Mouse (Mus musculus) CH12.LX (cell line): ENCODE results near the gene B9d2. TPM values are rescaled to one million over a fixed set of nuclear protein-coding genes. Genes with fewer than 3 reads are reported as not detected.

Experiments used
- DNase-seq: peaks from one replicate; pipeline ENCODE4 v3.0.0-alpha.2; 2013; ENCODE audit errors: extremely low read depth
- H3K27ac ChIP-seq: 2 replicates; pipeline ENCODE4 v1.5.1; 2012; ENCODE audit warnings: low read depth, mild to moderate bottlenecking, control low read depth, moderate library complexity; ENCODE audit not compliant: insufficient read depth
- H3K27me3 ChIP-seq: replicated peaks from 2 replicates; pipeline ENCODE3; 2012; ENCODE audit warnings: inconsistent platforms
- H3K36me3 ChIP-seq, 2 experiments: replicated peaks in 1 of 2; 2 replicates each; pipeline versions ENCODE3 to v1.6.1; 2012; ENCODE audit warnings: inconsistent platforms in 1 of 2, low read length in 1 of 2, mild to moderate bottlenecking in 1 of 2, mixed read lengths in 1 of 2, moderate library complexity in 1 of 2; ENCODE audit not compliant: control insufficient read depth in 1 of 2, insufficient read depth in 1 of 2
- H3K4me1 ChIP-seq, 2 experiments: 2 replicates each; pipeline ENCODE4 v1.6.1; 2012; ENCODE audit warnings: inconsistent platforms in 1 of 2, moderate library complexity in 1 of 2; ENCODE audit not compliant: insufficient read depth in 2 of 2, control insufficient read depth in 1 of 2
- H3K4me2 ChIP-seq: 2 replicates; pipeline ENCODE4 v1.6.1; 2012; ENCODE audit warnings: low read depth, mild to moderate bottlenecking, control low read depth; ENCODE audit not compliant: poor library complexity, insufficient read depth, severe bottlenecking
- H3K4me3 ChIP-seq, 3 experiments: fragments of 150-350 bp in 1 of 3; sonication (generic) in 1 of 3; replicated peaks in 1 of 3; 2 replicates each; pipeline versions ENCODE3 to v1.5.1; 2011 to 2012; ENCODE audit warnings: low read depth in 2 of 3, low read length in 2 of 3, mild to moderate bottlenecking in 2 of 3, moderate library complexity in 2 of 3, control low read depth in 1 of 3, improper control_type of control experiment in 1 of 3, inconsistent platforms in 1 of 3, mixed read lengths in 1 of 3; ENCODE audit not compliant: poor library complexity in 1 of 3
- H3K79me2 ChIP-seq: replicated peaks from 2 replicates; pipeline ENCODE4 v1.6.1; 2012; ENCODE audit warnings: mild to moderate bottlenecking, moderate library complexity; ENCODE audit not compliant: control insufficient read depth, poor library complexity, insufficient read depth, severe bottlenecking; ENCODE audit errors: extremely low read depth
- H3K9ac ChIP-seq: 2 replicates; pipeline ENCODE4 v1.6.1; 2012; ENCODE audit warnings: low read depth, mild to moderate bottlenecking, control low read depth, moderate library complexity; ENCODE audit not compliant: insufficient read depth
- H3K9me3 ChIP-seq: replicated peaks from 2 replicates; pipeline ENCODE3; 2012; ENCODE audit warnings: low read length, inconsistent platforms, mixed read lengths
- CHD1 ChIP-seq: IDR thresholded peaks from 2 replicates; pipeline ENCODE4 v1.6.1; 2012; ENCODE audit warnings: low read depth, low read length, improper control_type of control experiment, inconsistent platforms
- CHD2 ChIP-seq: IDR thresholded peaks from 2 replicates; pipeline ENCODE4 v1.6.1; 2011; ENCODE audit warnings: low read length, improper control_type of control experiment
- CTCF ChIP-seq, 2 experiments: IDR thresholded peaks in 1 of 2; conservative IDR thresholded peaks in 1 of 2; 2 replicates each; pipeline ENCODE4 v1.5.1; 2011 to 2012; ENCODE audit warnings: low read depth in 2 of 2, low read length in 2 of 2, improper control_type of control experiment in 1 of 2, inconsistent platforms in 1 of 2, mild to moderate bottlenecking in 1 of 2, moderate library complexity in 1 of 2
- EP300 ChIP-seq: IDR thresholded peaks from 2 replicates; pipeline ENCODE4 v1.6.1; 2011; ENCODE audit warnings: low read length, improper control_type of control experiment
- GABPA ChIP-seq: IDR thresholded peaks from 2 replicates; pipeline ENCODE4 v1.6.1; 2012; ENCODE audit warnings: low read depth, low read length, improper control_type of control experiment, inconsistent platforms; ENCODE audit not compliant: insufficient replicate concordance
- IRF4 ChIP-seq: IDR thresholded peaks from 2 replicates; pipeline ENCODE4 v1.6.1; 2014; ENCODE audit warnings: low read depth, mild to moderate bottlenecking, inconsistent platforms, low read length, improper control_type of control experiment
- JUN ChIP-seq: IDR thresholded peaks from 2 replicates; pipeline ENCODE4 v1.6.1; 2011; ENCODE audit warnings: low read depth, mild to moderate bottlenecking, low read length, improper control_type of control experiment, moderate library complexity; ENCODE audit not compliant: insufficient read depth
- JUND ChIP-seq: conservative IDR thresholded peaks from 2 replicates; pipeline ENCODE4 v1.6.1; 2011; ENCODE audit warnings: low read depth, low read length, improper control_type of control experiment
- KAT2A ChIP-seq: IDR thresholded peaks from 2 replicates; pipeline ENCODE4 v1.6.1; 2012; ENCODE audit warnings: low read length, improper control_type of control experiment, inconsistent platforms; ENCODE audit not compliant: insufficient replicate concordance
- MAFK ChIP-seq: IDR thresholded peaks from 2 replicates; pipeline ENCODE4 v1.6.1; 2011; ENCODE audit warnings: low read length, improper control_type of control experiment; ENCODE audit not compliant: insufficient replicate concordance
- MAX ChIP-seq: IDR thresholded peaks from 2 replicates; pipeline ENCODE4 v1.6.1; 2011; ENCODE audit warnings: low read length, improper control_type of control experiment
- MAZ ChIP-seq: IDR thresholded peaks from 2 replicates; pipeline ENCODE4 v1.6.1; 2012; ENCODE audit warnings: low read depth, mild to moderate bottlenecking, inconsistent platforms, low read length, improper control_type of control experiment, moderate library complexity
- MEF2A ChIP-seq: IDR thresholded peaks from 2 replicates; pipeline ENCODE4 v1.6.1; 2014; ENCODE audit warnings: low read depth, mild to moderate bottlenecking, inconsistent platforms, low read length, improper control_type of control experiment, borderline replicate concordance
- MXI1 ChIP-seq: IDR thresholded peaks from 2 replicates; pipeline ENCODE4 v1.6.1; 2011; ENCODE audit warnings: mild to moderate bottlenecking, low read depth, low read length, improper control_type of control experiment
- MYC ChIP-seq: IDR thresholded peaks from 2 replicates; pipeline ENCODE4 v1.6.1; 2011; ENCODE audit warnings: low read depth, mild to moderate bottlenecking, improper control_type of control experiment, low read length
- NELFE ChIP-seq: IDR thresholded peaks from 2 replicates; pipeline ENCODE4 v1.6.1; 2011; ENCODE audit warnings: low read depth, low read length, improper control_type of control experiment
- POLR2AphosphoS2 ChIP-seq: IDR thresholded peaks from 2 replicates; pipeline ENCODE4 v1.6.1; 2011; ENCODE audit warnings: low read depth, low read length, improper control_type of control experiment
- RAD21 ChIP-seq: IDR thresholded peaks from 2 replicates; pipeline ENCODE4 v1.6.1; 2011; ENCODE audit warnings: low read depth, mild to moderate bottlenecking, low read length, improper control_type of control experiment, moderate library complexity
- RCOR1 ChIP-seq: conservative IDR thresholded peaks from 2 replicates; pipeline ENCODE4 v1.6.1; 2012; ENCODE audit warnings: low read depth, mild to moderate bottlenecking, inconsistent platforms, low read length, improper control_type of control experiment
- SMC3 ChIP-seq: IDR thresholded peaks from 2 replicates; pipeline ENCODE4 v1.6.1; 2011; ENCODE audit warnings: low read depth, low read length, improper control_type of control experiment
- TCF12 ChIP-seq: IDR thresholded peaks from 2 replicates; pipeline ENCODE4 v1.6.1; 2014; ENCODE audit warnings: low read depth, mild to moderate bottlenecking, inconsistent platforms, low read length, improper control_type of control experiment
- UBTF ChIP-seq: IDR thresholded peaks from 2 replicates; pipeline ENCODE4 v1.6.1; 2012; ENCODE audit warnings: low read depth, mild to moderate bottlenecking, inconsistent platforms, low read length, improper control_type of control experiment, moderate library complexity
- USF1 ChIP-seq: IDR thresholded peaks from 2 replicates; pipeline ENCODE4 v1.6.1; 2014; ENCODE audit warnings: low read depth, mild to moderate bottlenecking, inconsistent platforms, low read length, improper control_type of control experiment
- ZC3H11A ChIP-seq: IDR thresholded peaks from 2 replicates; pipeline ENCODE4 v1.6.1; 2012; ENCODE audit warnings: low read depth, mild to moderate bottlenecking, inconsistent platforms, low read length, improper control_type of control experiment
- ZKSCAN1 ChIP-seq: IDR thresholded peaks from 2 replicates; pipeline ENCODE4 v1.6.1; 2012; ENCODE audit warnings: low read depth, inconsistent platforms, low read length, improper control_type of control experiment, borderline replicate concordance
- ZNF384 ChIP-seq: IDR thresholded peaks from 2 replicates; pipeline ENCODE4 v1.6.1; 2012; ENCODE audit warnings: low read depth, low read length, improper control_type of control experiment, inconsistent platforms
- dilution Hi-C: fragments of 300-500 bp; cut with MboI; formaldehyde crosslinking; loops from 2 replicates; pipeline ENCODE4 v1.14.3; 2020; ENCODE audit warnings: low sequenced_read_pairs; ENCODE audit not compliant: extremely low pct_unique_long_range_greater_than_20kb, extremely low pct_ligation_motif_present
- in situ Hi-C: fragments of 300-500 bp; cut with MboI; formaldehyde crosslinking; loops from 3 replicates; pipeline ENCODE4 v1.14.3; 2019; ENCODE audit warnings: low sequenced_read_pairs, low pct_ligation_motif_present, low pct_unique_long_range_greater_than_20kb, mixed read lengths
- polyA plus RNA-seq: library from polyadenylated mRNA; unstranded; fragments of >175 nt; gene quantifications from 2 replicates; pipeline ENCODE4 v1.2.1, GENCODE M21; 2012; ENCODE audit warnings: low read depth; ENCODE audit not compliant: insufficient read length
- total RNA-seq, 2 experiments: library from RNA; depleted of rRNA; stranded (reverse); fragments of 300-350 nt in 1 of 2; fragments of >200 nt in 1 of 2; gene quantifications; 2 replicates each; pipeline ENCODE4 v1.2.3; 2012 to 2014

B9d2 gene
- total and polyA plus RNA-seq, 3 experiments: 9.3 to 21.2 (median 15.8) TPM

- in situ Hi-C loops (no loop called here), dilution Hi-C loops (no loop called here)
- H3K4me2 ChIP-seq: no peak overlapping the region
- no peak overlapping the region for H3K4me3 ChIP-seq
- no peaks in the 10 kb centered on the region for H3K9me3 ChIP-seq
- H3K36me3 ChIP-seq: peaks cover 0 to 12% of the 10 kb centered on the region in 2 experiments
- H3K9ac ChIP-seq: no peak overlapping the region
- TF ChIP-seq CHD1: no peak
- no peak for TF ChIP-seq GABPA
- TF ChIP-seq MAZ: no peak
- TF ChIP-seq IRF4: no peak
- TF ChIP-seq UBTF: no peak
- no peak for TF ChIP-seq POLR2AphosphoS2
- no peak for TF ChIP-seq MAFK
- no peak for TF ChIP-seq JUND
- no peak for TF ChIP-seq MEF2A
- TF ChIP-seq MXI1: no peak
- TF ChIP-seq MAX: no peak
- TF ChIP-seq RAD21: no peak
- TF ChIP-seq EP300: no peak
- TF ChIP-seq CTCF (conservative IDR thresholded peaks at IDR 0.05 in 1 of 2, IDR thresholded peaks at IDR 0.05 in 1 of 2; ENCODE audit: low read depth in 2 of 2, low read length in 2 of 2): no peak
- no peak for TF ChIP-seq ZNF384
- no peak for TF ChIP-seq RCOR1
- TF ChIP-seq SMC3: no peak
- no peak for TF ChIP-seq NELFE
- TF ChIP-seq JUN: no peak
- H3K27me3 ChIP-seq: no peaks in the 10 kb centered on the region
- no peak overlapping the region for H3K27ac ChIP-seq
- H3K4me1 ChIP-seq: peaks cover 12 to 38% of the 10 kb centered on the region in 2 experiments
- H3K79me2 ChIP-seq: no peaks in the 10 kb centered on the region
- no peak for DNase-seq
Observed at GRCm38 (mm10) chr7:25644631-25645030, 35.9 kb upstream of the B9d2 start.

GRCm38 (mm10) chr7:25645074-25645473 is 35.5 kb upstream of the B9d2 start:
- Histone ChIP-seq H3K4me1 (peaks cover 12 to 42% of the 10 kb centered on the region in 2 experiments), H3K27me3 (no peaks in the 10 kb centered on the region), H3K4me3 (no peak overlapping the region)
- dilution Hi-C loops: no loop called here
- TF ChIP-seq KAT2A: no peak
- TF ChIP-seq USF1: no peak
- no peak for TF ChIP-seq MYC
- no peak for TF ChIP-seq ZKSCAN1
- no peak for TF ChIP-seq MEF2A
- TF ChIP-seq UBTF: no peak
- no peak for TF ChIP-seq CHD2
- no peak for TF ChIP-seq RAD21
- TF ChIP-seq TCF12: no peak
- no peak for TF ChIP-seq JUND
- no peak for TF ChIP-seq ZC3H11A
- TF ChIP-seq MAZ: no peak
- TF ChIP-seq, all 38 proteins: peak for 0
- Histone ChIP-seq H3K9me3 (no peaks in the 10 kb centered on the region), H3K79me2 (no peaks in the 10 kb centered on the region), H3K9ac (no peak overlapping the region), H3K36me3 (peaks cover 0 to 9% of the 10 kb centered on the region in 2 experiments), H3K27ac (no peak overlapping the region), H3K4me2 (no peak overlapping the region)
- DNase-seq: no peak
- in situ Hi-C loops: no loop called here
